Mouse (Mus musculus) left cerebral cortex, adult 8-10 months (tissue): ENCODE data around the gene Cnot6. TPM values are rescaled to one million over a fixed set of nuclear protein-coding genes. Genes with fewer than 3 reads are reported as not detected.

ENCODE experiments used
- DNase-seq, 2 experiments: peaks; one replicate each; pipeline ENCODE4 v3.0.0; 2022; ENCODE audit warnings: low spot score in 2 of 2
- total RNA-seq, 4 experiments: library from RNA; stranded (reverse); gene quantifications; 2 replicates each; pipeline ENCODE4 v1.2.4; 2022

Cnot6 gene
- total RNA-seq, 4 experiments from 2014 or later: 45.5 to 58.3 (median 52.1) TPM

- DNase-seq: no peak
These were observed 57.9 kb downstream of the Cnot6 start for GRCm38 (mm10) chr11:49654651-49655050.

DNA sequence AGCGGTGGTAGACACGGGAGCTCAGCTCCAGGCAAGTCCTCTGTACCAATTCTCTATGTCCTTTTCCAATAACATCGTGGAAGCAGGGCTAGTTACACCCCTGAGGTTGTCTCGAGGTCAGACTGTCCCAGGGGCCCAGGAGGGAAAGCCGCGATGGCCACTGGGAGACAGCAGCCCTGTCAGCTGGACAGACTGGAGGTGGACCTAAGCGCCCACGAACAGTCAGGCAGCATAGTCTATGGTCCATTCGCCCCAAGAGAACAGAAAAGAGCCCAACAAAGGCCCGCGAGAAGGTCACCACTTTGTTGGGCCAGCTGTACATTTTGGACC lies 59.5 kb downstream of the Cnot6 start:
- no peak for DNase-seq

DNA sequence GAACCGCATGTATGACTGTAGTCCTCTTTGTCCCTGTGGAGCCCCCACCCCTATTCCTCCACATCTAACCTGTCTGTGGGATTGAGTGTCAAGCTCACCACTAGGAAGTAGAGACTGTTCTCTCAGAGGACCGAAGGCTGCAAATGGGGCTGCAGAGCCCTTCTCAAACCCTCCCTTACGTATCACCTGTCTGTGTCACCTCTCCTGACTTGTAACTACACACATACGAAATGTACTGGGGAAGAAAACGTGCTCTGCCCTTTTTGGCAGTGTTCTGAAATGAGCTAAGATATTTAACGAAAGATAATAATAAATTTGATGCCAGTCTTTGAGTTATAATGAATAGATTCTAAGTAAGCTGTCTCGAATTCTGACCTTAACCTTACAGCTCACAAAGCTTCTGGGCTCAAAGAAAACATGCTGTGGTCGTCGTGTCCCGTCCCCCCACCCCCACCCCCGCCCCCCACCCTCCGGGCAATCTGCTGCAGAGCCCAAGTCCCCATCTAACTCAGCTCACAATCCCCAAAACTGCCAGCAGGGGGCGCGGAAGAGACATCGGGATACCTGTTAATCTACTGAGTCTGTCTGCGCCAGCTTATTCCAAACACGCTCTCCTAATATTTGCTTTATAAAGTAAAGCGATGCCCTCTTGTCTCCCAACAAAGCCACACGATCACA lies 60.0 kb downstream of the Cnot6 start:
- peak; percentile 50 to 90 for DNase-seq

- DNase-seq: no peak
These were observed 60.7 kb downstream of the Cnot6 start for GRCm38 (mm10) chr11:49651762-49652322.

- peak; percentile 25 to 74 for DNase-seq
These were observed 61.3 kb downstream of the Cnot6 start for GRCm38 (mm10) chr11:49650994-49651761.

DNA sequence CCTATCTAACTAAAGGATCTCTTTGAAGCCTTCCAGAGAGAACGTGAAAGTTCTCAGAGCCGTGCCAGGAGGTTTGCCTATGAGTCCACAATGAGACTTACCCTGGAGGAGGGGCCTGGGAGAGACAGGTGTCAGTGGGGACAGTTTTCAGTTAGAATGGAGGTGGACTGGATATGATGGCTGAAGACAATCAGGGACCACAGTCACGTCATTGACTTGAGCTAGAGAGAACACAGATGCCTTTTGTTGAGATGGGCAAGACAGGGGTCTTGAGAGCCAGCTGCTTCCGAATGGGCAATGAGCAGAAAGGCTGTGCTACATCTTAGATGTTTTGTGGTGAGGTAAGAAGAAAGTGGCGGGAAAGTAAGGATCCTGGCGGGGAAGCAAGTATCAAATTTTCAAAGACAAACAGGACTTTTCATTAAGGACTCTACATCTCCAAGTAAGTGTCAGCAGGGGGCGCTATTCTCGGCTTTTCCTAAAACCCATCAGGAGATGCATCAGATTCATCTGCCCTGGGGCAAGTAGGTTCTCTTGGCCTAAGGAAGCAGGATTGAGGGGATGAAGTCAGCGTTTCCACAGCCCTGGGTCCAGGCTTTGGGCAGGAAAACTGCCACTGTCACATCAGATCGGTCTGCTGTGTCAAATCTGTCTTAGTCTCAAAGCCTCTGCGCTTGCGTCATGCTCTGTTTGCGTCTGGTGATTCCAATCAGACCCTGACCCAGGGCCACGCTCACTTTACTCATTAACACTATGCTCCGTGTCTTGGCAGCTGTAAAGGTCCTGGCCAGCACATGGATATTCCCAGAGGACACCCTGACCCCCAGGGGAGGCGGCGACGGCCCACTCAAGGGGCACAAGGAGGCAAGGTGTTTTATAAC lies 62.2 kb downstream of the Cnot6 start:
- DNase-seq: peak in 1 of 2 experiments; percentile 23

DNA sequence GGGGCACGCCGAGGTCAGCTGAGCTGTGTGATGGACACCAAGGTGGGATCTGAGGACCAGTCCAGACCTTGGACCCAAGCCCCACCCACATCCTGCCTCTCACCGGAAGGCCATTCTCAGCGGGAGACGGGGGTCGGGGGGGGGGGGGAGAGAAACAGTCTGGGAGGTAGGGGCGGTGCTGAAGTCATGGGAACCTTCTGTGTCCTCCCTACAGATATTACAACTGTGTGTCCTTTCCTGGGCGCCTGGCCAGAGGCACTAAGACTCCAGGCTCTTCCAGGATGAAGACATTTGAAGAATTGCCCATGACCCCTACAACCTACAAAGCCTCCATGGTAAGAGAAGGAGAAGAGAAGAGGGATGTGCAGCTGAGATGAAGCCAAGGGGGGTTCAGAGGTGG lies 66.8 kb downstream of the Cnot6 start:
- DNase-seq: no peak

DNA sequence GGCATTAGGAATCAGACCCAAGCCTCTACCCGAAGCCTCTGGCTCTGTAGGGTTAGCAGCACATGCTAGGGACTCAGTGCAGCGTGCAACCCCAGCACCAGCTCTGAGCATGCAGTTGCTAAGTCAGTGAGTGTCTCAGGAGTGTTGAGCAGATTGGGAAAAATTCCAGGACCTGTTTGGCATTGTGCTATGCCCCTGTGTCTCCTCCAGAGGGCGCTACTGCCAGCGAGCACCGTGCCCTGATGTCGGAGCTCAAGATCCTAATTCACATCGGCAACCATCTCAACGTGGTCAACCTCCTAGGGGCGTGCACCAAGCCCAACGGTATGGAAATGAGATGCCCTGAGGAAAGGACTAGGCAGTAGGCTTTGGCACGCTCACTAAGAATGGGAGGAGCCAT lies 76.1 kb downstream of the Cnot6 start:
- no peak for DNase-seq

DNA sequence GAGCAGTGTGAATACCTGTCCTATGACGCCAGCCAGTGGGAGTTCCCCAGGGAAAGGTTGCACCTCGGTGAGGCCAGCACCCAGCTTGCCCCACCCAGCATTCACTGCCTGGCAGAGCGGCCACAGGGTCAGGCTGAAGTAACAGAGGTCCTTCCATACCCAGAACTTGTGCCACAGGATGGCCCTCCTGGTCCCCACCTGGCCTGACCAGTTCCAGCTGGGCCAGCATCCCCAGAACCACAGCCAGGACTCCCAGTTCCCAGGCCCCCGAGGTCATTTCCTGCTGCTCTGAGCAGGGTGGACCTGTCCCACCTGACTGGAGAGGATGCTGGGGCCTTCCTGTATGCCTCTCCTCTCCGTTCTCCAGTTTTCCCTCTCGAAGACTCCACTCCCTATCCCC lies 76.9 kb downstream of the Cnot6 start:
- no peak for DNase-seq

DNA sequence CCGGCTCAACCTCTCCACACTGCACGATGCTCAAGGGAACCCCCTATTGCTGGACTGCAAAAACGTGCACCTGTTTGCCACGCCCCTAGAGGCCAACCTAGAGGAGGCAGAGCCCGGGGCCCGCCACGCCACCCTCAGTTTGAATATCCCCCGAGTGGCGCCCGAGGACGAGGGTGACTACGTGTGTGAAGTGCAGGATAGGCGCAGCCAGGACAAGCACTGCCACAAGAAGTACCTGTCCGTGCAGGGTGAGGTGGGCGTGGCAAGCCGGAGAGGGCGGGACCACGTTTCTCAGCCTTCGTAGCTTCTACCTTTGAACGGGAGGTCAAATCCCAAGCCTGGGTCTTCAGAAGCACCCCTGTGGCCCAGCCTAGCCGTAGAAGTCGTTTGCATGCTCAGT lies 78.4 kb downstream of the Cnot6 start:
- DNase-seq: no peak

- no peak for DNase-seq
These were observed 80.3 kb downstream of the Cnot6 start for GRCm38 (mm10) chr11:49632256-49632655.

- no peak for DNase-seq
These were observed 81.4 kb downstream of the Cnot6 start for GRCm38 (mm10) chr11:49631154-49631553.

- DNase-seq: no peak
These were observed 85.8 kb downstream of the Cnot6 start for GRCm38 (mm10) chr11:49626748-49627147.

DNA sequence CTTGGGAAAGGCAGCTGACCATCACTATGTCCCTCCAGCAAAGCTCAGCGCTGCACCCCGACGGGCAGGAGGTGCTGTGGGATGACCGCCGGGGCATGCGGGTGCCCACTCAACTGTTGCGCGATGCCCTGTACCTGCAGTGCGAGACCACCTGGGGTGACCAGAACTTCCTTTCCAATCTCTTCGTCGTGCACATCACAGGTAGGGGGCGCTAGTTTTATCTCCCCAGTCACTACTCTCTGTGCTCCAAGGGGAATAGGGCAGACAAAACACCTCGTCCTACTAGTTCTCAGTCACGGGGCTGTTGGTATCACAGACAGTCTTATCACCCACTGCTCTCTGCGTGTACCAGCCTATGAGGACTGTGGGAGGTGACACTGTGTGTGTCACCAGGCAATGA lies 86.7 kb downstream of the Cnot6 start:
- DNase-seq: no peak

GRCm38 (mm10) chr11:49624156-49624555 lies 88.4 kb downstream of the Cnot6 start:
- DNase-seq: no peak

DNA sequence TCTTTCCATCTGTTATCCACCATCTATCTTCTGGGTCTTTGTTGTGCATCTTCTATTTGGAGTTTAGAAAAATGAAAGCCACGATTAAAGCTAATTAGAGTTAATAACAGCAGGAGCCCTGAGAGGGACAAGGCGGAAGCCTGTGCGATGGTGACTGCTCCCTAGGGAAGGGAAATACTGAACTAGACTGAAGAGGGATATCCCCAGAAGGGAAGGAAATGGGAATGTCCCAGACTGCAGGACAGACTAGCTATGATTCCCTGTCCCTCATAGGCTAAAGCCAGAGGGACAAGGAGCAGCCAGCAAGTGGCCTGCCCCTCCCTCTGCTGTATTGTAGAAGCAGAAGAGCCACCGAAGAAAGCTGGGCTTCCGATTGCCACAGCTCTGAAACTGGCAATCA lies 90.6 kb downstream of the Cnot6 start:
- no peak for DNase-seq

Other genes with a start within 250 kb of the Cnot6 start
- not detected for gene Olfr1386, start 247.7 kb downstream of the Cnot6 start, total RNA-seq
- under 1 TPM in 1 of 4 experiments, not detected in 3; 0.11 TPM for gene Olfr1385, start 223.7 kb downstream of the Cnot6 start, total RNA-seq
- gene Olfr1384, start 206.0 kb downstream of the Cnot6 start, total RNA-seq: not detected
- not detected for gene Olfr1383, start 193.1 kb downstream of the Cnot6 start, total RNA-seq
- not detected for gene Olfr1382, start 184.5 kb downstream of the Cnot6 start, total RNA-seq
- not detected for gene Olfr1381, start 169.3 kb downstream of the Cnot6 start, total RNA-seq
- not detected for gene Olfr1380, start 155.8 kb downstream of the Cnot6 start, total RNA-seq
- 1 to 10 TPM; 2.5 to 3.0 (median 2.8) TPM for gene Flt4, start 103.5 kb downstream of the Cnot6 start, total RNA-seq
- gene Scgb3a1, start 49.1 kb downstream of the Cnot6 start, total RNA-seq: not detected
- gene Gfpt2, start 81.5 kb upstream of the Cnot6 start, total RNA-seq: 1 to 10 TPM; 6.3 to 9.0 (median 7.9) TPM
- gene Mapk9, start 134.0 kb upstream of the Cnot6 start, total RNA-seq: 100 to 1,000 TPM; 187 to 250 (median 223) TPM
- 10 to 100 TPM; 30.9 to 37.4 (median 34.3) TPM for gene Rasgef1c, start 189.1 kb upstream of the Cnot6 start, total RNA-seq